Mouse (Mus musculus): ENCODE results near the gene Olfr312.
"Not testable (repeated sequence)": the region's sequence is repeated elsewhere in the genome, so short reads cannot be mapped to it uniquely, and the experiment has no call there.

Olfr312 gene

GRCm38 (mm10) chr11:58828937-58829336 is at the start of gene Olfr312:
Gene Olfr312 (plus strand): TSS chr11:58829237.
- not testable (repeated sequence) for DNase-seq (ENCODE audit: low spot score in 2 of 2)

- no peak for DNase-seq (ENCODE audit: low spot score in 2 of 2)
Observed at GRCm38 (mm10) chr11:58782480-58783089, 46.5 kb upstream of the Olfr312 start, which contains the start of gene Olfr314. Gene Olfr314 (plus strand): TSS chr11:58782952.

GRCm38 (mm10) chr11:58784182-58784581 is 44.9 kb upstream of the Olfr312 start:
- no peak for DNase-seq (ENCODE audit: low spot score in 2 of 2)

- DNase-seq (ENCODE audit: low spot score in 2 of 2), result no peak
Observed at GRCm38 (mm10) chr11:58787651-58788050, 41.4 kb upstream of the Olfr312 start.

GRCm38 (mm10) chr11:58788346-58788745 is 40.7 kb upstream of the Olfr312 start:
- no peak for DNase-seq (ENCODE audit: low spot score in 2 of 2)

- DNase-seq (ENCODE audit: low spot score in 2 of 2), result no peak
Observed at GRCm38 (mm10) chr11:58789532-58789931, 39.5 kb upstream of the Olfr312 start.

- no peak for DNase-seq (ENCODE audit: low spot score in 2 of 2)
Observed at GRCm38 (mm10) chr11:58790053-58790452, 39.0 kb upstream of the Olfr312 start.

- no peak for DNase-seq (ENCODE audit: low spot score in 2 of 2)
Observed at GRCm38 (mm10) chr11:58790646-58791045, 38.4 kb upstream of the Olfr312 start.

- no peak for DNase-seq (ENCODE audit: low spot score in 2 of 2)
Observed at GRCm38 (mm10) chr11:58795856-58796255, 33.2 kb upstream of the Olfr312 start.

- peak; percentile 26 to 47 for DNase-seq (ENCODE audit: low spot score in 2 of 2)
Observed at GRCm38 (mm10) chr11:58796850-58797249, 32.2 kb upstream of the Olfr312 start.

- no peak for DNase-seq (ENCODE audit: low spot score in 2 of 2)
Observed at GRCm38 (mm10) chr11:58799747-58800146, 29.3 kb upstream of the Olfr312 start.

GRCm38 (mm10) chr11:58801558-58802228 is 27.3 kb upstream of the Olfr312 start, which contains the start of gene Fam183b:
Gene Fam183b (minus strand): TSS chr11:58801960.
- DNase-seq (ENCODE audit: low spot score in 2 of 2), result no peak

GRCm38 (mm10) chr11:58803871-58804270 is 25.2 kb upstream of the Olfr312 start:
- no peak for DNase-seq (ENCODE audit: low spot score in 2 of 2)

- no peak for DNase-seq (ENCODE audit: low spot score in 2 of 2)
Observed at GRCm38 (mm10) chr11:58804393-58804792, 24.6 kb upstream of the Olfr312 start.

GRCm38 (mm10) chr11:58812001-58812400 is 17.0 kb upstream of the Olfr312 start:
- DNase-seq (ENCODE audit: low spot score in 2 of 2), result no peak

GRCm38 (mm10) chr11:58814700-58815099 is 14.3 kb upstream of the Olfr312 start, which contains the start of gene Olfr313:
Gene Olfr313 (plus strand): TSS chr11:58815000.
- not testable (repeated sequence) for DNase-seq (ENCODE audit: low spot score in 2 of 2)

- DNase-seq (ENCODE audit: low spot score in 2 of 2), result no peak
Observed at GRCm38 (mm10) chr11:58815676-58816075, 13.4 kb upstream of the Olfr312 start.

- DNase-seq (ENCODE audit: low spot score in 2 of 2), result no peak
Observed at GRCm38 (mm10) chr11:58829764-58830163, 727 bp downstream of the Olfr312 start.

- DNase-seq (ENCODE audit: low spot score in 2 of 2), result not testable (repeated sequence)
Observed at GRCm38 (mm10) chr11:58832541-58832940, 3.5 kb downstream of the Olfr312 start.

- not testable (repeated sequence) for DNase-seq (ENCODE audit: low spot score in 2 of 2)
Observed at GRCm38 (mm10) chr11:58838951-58839350, 9.9 kb downstream of the Olfr312 start, which contains the start of gene Olfr311. Gene Olfr311 (plus strand): TSS chr11:58839251.

- DNase-seq (ENCODE audit: low spot score in 2 of 2), result peak; percentile 84 to 85
Observed at GRCm38 (mm10) chr11:58846919-58847461, 18.0 kb downstream of the Olfr312 start, which contains the start of gene Gm12258. Gene Gm12258 (plus strand): TSS chr11:58847158.

- DNase-seq (ENCODE audit: low spot score in 2 of 2), result no peak
Observed at GRCm38 (mm10) chr11:58847636-58848035, 18.6 kb downstream of the Olfr312 start.

GRCm38 (mm10) chr11:58849731-58850130 is 20.7 kb downstream of the Olfr312 start:
- DNase-seq (ENCODE audit: low spot score in 2 of 2), result no peak

Measured in frontal cortex, postnatal 10 days (tissue).